Mouse (Mus musculus): ENCODE data around the gene Calb2.

DNA sequence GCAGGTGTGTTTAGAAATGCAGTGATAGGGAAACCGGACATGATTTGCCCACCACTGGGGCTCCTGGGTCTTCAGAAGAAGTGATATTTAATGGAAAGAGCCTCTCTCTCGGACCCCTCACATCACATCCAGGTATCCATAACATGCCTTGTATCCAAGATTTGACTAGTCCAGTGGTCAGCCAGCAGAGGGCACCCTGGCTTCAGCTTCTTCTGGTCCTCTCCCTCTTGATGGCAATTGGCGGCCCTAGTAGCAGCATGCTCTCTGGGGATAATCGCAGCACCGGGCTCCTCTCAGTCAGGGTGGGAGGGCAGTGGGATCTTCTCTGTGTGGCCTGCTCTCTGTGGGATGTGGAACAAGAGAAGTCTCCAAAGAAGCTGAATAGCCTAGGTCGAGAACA, 48.3 kb downstream of the Calb2 start:
- peak; percentile 31; the same call in 1 of the 2 replicates for TF ChIP-seq CTCF (IDR thresholded peaks at IDR 0.05; ENCODE audit: borderline replicate concordance, insufficient read depth, low read length)
- no peak for TF ChIP-seq POLR2A (IDR thresholded peaks at IDR 0.05; ENCODE audit: low read depth, low read length)

Measured in embryonic fibroblast, embryonic 13.5 days (primary cell).